Mouse (Mus musculus): Measurements from ENCODE around the gene Dnah7c.
A peak's percentile ranks its signal among the peaks of the same experiment; 100 is the strongest.
"Not testable (repeated sequence)": the region's sequence is repeated elsewhere in the genome, so short reads cannot be mapped to it uniquely, and the experiment has no call there.

Gene Dnah7c

GRCm38 (mm10) chr1:46425137-46425925, at the start of gene Dnah7c:
Dnah7c (plus strand) TSS chr1:46425592.
- no peak for DNase-seq (ENCODE audit: low spot score)

DNA sequence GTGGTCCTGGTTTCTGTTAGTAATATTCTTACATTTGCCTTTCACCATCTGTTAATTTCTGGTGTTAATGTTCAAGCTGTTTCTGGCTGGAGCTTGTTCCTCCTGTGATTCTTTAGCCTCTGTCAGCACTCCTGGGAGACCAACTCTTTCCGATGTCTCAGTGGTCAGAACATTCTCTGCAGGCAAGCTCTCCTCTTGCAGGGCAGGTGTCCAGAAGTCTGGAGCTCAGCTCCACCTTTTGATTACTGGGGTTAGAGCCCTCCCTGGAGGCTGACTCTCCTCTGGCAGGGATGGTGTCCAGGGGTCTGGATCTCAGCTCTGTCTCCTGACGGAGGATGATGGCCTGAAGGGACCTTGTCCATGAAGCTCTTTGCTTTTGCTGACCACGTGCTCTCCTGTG, 44.8 kb upstream of the Dnah7c start:
- DNase-seq (ENCODE audit: low spot score) = not testable (repeated sequence)

GRCm38 (mm10) chr1:46394681-46395297, 30.6 kb upstream of the Dnah7c start:
- not testable (repeated sequence) for DNase-seq (ENCODE audit: low spot score)

DNA sequence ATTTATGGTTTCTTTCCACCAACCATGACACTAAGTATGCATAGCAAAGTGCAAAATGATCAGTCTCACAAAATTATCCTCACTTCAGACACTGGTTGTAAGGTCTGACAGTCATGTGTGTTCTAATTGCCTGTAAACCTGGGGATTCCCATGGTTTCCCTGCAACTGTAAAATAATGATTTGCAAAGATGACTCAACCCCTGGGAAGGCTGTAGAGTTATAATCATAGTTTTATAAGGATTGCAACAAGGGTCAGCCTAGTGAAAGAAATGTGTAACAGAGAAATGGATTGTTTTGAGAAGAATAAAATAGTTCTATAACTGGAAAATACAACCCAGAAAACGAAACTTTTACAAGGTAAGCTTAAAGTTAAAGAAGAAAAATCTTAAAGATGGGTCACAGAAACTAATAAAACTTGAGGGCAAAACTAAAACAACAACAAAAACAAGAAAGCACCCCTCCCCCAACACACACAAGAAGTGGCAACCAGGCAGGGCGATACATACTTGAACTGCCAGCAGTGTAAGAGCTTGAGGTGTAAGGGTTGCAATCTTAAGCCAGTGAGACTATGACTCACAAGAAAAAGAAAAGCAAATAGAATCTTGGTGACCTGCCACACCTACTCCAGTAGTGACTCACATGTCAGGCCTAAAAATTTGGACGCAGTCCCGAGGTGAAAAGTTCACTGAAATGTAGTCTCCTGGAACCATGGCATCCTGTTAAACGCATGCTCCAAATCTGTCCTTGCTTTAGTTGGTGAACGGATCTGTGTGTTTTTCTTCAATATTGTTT, 16.9 kb upstream of the Dnah7c start:
- DNase-seq (ENCODE audit: low spot score) = peak; percentile 76

DNA sequence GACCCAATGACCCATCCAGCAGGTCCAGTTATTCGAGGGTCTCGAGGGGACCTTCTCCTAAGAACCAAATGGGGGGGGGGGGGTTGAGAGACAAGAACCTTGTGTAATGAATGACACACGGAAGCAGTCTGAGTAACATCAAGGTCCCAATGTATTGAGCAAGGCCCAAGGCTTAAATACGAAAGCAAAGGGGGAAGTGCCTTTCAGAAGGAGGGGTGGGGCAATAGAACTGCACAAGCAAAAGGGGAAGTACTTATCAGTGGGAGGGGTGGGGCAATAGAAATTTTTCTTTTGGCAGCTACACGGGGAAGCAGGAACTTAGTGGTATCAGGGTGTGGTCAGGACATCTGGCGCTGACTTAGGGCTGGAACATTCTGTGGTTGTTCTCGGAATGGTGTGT, 10.6 kb upstream of the Dnah7c start:
- DNase-seq (ENCODE audit: low spot score) = not testable (repeated sequence)

DNA sequence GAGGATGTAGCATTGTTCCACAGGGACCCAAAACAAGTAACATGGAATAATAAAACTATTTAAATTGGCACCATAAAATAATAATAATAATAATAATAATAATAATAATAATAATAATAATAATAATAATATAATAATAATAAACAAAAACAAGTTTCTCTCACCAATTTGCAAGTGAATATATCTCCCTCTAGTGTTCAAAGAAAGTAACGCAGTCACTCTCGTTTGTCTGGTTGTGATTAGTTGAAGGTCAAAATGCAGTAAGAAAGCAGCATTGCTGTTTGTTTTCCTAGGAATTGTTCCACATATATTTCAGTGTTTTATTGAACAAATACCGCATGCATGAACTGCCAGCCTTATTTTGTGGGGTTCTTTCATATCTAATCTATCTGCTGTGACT, 8.4 kb upstream of the Dnah7c start:
- not testable (repeated sequence) for DNase-seq (ENCODE audit: low spot score)

DNA sequence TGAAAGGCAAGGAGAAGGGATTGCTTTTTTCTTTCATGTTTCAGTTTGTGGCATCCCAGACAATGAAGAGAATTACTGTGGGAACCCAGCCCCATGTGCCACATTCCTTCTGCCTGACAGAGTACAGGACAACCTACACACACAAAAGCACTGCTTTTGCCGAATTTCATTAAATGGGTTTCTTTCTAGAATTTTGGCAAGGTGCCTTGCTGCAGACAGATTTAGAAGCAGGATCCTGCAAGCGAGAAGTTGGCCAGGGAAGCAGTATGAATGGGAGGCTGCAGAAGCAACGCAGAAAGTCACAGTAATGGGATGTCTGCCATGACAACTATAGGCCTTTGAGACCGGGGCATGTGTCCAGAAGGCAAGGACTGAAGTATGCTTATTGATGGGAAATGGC, 6.4 kb upstream of the Dnah7c start:
- DNase-seq (ENCODE audit: low spot score) = not testable (repeated sequence)

GRCm38 (mm10) chr1:46428401-46428800, 3.0 kb downstream of the Dnah7c start:
- no peak for DNase-seq (ENCODE audit: low spot score)

- DNase-seq (ENCODE audit: low spot score) = not testable (repeated sequence)
These were observed 89.3 kb downstream of the Dnah7c start for GRCm38 (mm10) chr1:46514671-46515070.

DNA sequence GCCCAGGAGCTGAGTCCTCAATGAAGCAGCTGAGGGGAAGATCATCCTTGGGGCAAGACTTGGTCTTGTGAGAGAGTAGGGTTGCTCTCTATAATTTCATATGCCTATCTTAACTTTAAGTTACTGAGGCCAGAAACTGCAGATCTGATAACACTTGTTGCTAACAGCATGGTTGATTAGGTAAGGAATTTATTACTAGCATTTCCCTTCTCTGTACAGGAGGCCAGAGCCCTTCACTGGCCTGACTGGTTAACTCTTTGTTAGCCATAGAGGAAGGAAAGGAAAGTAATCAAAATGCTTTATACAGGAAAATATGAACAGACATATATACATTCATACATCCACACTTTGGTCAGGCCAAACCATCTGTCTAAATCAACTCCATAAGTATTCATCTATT, 95.6 kb downstream of the Dnah7c start:
- DNase-seq (ENCODE audit: low spot score) = no peak

GRCm38 (mm10) chr1:46526537-46526936, 101.1 kb downstream of the Dnah7c start:
- not testable (repeated sequence) for DNase-seq (ENCODE audit: low spot score)

GRCm38 (mm10) chr1:46544812-46545421, 119.5 kb downstream of the Dnah7c start:
- DNase-seq (ENCODE audit: low spot score) = no peak

DNA sequence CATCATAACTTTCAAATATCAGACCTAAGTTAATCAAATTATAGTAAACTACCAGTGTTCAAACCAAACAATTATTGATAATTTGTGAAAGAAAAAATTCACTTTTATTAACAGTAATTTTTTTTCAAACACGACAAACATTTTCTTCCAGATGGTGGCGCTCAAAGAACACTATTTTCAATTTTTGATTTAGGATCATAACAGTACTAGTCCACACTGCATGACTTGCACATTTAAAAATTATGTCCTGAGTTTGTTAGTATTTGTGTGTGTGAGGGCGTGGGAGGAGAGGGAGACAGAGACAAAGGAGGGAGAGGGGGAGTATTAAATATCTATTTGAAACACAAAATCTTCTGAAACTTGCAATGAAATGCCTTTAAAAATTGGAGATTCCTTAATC, 155.0 kb downstream of the Dnah7c start:
- no peak for DNase-seq (ENCODE audit: low spot score)

DNA sequence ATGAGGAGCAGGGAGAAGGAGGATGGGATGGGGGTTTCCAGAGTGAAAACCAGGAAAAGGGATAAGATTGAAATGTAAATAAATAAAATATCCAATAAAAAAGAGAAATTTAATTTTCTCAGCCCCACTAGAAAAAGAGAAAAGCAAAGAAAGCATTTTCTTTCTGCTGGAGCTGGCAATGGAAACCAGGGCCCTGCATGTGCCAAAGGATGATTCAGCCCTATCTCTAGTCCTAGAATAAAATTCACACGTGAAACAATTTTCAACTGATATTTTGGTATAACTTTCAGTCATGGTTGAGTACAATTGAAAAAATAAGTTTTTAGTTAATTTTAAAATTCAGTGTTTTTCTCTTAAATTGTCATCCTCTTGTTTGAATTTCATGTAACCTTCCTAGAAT, 168.4 kb downstream of the Dnah7c start:
- DNase-seq (ENCODE audit: low spot score) = not testable (repeated sequence)

DNA sequence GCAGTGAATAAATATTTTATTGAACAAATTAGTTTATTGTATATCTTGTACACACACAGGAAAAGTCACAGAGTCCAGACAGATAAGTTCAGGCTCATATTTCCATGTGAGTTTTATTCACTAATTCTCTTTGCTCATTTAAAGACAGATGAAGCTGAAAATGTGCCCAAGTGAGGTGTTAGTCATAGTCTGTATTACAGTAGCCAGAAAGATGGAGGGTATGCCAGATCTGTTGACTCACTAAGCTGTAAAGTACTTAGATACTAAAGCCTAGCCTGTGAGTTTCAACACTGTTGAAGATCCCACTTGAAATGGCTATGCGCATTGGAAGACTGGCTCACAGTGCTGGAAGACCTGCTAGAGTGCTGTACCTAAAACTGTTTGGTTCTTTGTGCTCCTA, 171.0 kb downstream of the Dnah7c start:
- DNase-seq (ENCODE audit: low spot score) = not testable (repeated sequence)

DNA sequence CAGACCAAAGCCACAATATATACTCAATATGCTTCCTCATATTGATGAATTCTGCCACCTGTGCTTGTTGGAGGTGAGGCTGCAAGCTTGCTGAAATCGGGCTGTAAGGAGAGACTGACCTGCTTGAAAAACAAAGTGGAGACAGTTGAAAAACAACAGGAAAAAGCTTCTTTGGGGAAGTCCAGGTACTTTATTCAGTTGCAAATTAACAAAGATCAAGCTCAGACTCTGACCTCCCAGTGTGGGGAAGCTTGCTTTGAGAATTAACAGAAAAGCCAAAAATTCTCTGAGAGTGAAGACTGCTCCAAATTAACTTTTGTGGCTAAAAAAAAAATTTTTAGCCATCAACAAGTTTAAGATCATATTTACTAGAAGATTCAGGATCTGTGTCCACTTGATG, 194.9 kb downstream of the Dnah7c start:
- no peak for DNase-seq (ENCODE audit: low spot score)

GRCm38 (mm10) chr1:46625914-46626313, 200.5 kb downstream of the Dnah7c start:
- not testable (repeated sequence) for DNase-seq (ENCODE audit: low spot score)

DNA sequence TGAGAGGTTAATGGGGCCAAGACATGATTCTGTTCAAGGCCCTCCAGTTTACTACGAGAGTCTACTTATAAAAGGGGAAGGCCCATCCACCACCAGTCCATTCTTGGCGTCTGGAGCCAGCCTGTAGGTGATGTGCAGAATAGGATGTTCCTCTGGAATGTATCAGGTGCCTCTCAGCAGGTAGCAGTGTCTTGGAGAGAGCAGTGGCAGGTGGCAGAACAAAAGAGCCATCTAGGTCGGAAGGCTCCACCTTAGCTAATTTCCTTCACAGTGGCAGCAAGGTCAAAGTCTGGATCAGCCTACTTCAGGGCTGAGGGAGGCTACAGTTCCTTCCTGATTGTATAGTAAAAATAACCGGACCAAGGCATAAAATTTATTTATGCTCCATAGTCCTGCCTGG, 224.4 kb downstream of the Dnah7c start:
- DNase-seq (ENCODE audit: low spot score) = not testable (repeated sequence)

DNA sequence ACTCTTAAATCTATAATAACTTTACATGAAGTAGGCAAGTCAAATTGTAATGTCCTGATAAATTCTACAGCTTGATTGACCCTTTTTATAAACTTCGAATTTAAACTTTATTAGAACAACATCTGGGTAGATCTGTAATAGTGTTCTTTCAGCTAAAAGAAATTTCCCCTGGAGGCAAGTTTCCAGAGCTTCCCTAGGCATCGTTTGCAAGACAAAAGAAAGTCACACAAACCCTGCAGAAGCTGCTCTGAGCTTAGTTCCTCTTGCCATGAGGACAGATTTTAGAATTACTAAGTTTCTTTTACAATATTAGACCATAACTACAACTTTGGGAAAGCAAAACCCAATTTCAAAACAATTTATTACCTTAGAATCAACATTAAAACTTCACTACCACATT, 227.3 kb downstream of the Dnah7c start:
- DNase-seq (ENCODE audit: low spot score) = not testable (repeated sequence)

GRCm38 (mm10) chr1:46724810-46725209, 299.4 kb downstream of the Dnah7c start:
- DNase-seq (ENCODE audit: low spot score) = not testable (repeated sequence)

GRCm38 (mm10) chr1:46725266-46725665, 299.9 kb downstream of the Dnah7c start:
- DNase-seq (ENCODE audit: low spot score) = no peak

DNA sequence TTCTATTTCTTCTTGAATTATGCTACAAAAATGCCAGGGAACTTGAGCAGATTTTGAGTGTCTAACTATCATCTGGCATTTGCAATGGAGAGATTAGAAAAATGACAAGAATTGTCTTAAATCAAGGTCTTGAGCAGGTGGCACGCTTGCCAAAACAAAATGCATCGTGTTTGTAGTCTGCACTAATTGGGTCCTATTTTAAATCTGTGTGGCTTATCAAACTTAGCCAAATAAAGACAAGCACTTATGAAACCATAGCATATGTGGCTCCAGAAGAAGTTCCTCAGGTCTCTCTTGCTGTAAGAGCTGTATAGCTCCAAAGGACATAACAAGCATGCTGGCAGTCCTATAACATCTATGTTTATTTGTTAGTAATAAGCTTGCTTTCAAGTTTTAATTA, 300.3 kb downstream of the Dnah7c start:
- not testable (repeated sequence) for DNase-seq (ENCODE audit: low spot score)

Data from urinary bladder, postnatal 14 days (tissue).